Mouse (Mus musculus) liver, embryonic 11.5 days (tissue): ENCODE measurements at regions not wholly inside any gene's neighbourhood (a gene's known extent, or its start where the extent isn't known, plus 50 kb on each side); places are given as distances from the start of the nearest gene placed in this dataset.

ENCODE experiments used
- ATAC-seq: fragments of 200-750 bp; cut with Nextera tagmentation; replicated peaks from 2 replicates; pipeline ENCODE4 v1.8.0; 2017; ENCODE audit warnings: moderate number of reproducible peaks, mild to moderate bottlenecking, moderate TSS enrichment, moderate library complexity; ENCODE audit not compliant: low FRiP score
- DNase-seq: peaks from one replicate; pipeline ENCODE4 v3.0.0-alpha.2; 2017; ENCODE audit warnings: low spot score
- H3K27ac ChIP-seq: fragments of 300-500 bp; sonication (generic); 2 replicates; pipeline ENCODE4 v1.5.1; 2014; ENCODE audit warnings: mild to moderate bottlenecking, low read depth, low read length, control low read depth
- H3K27me3 ChIP-seq: fragments of 300-500 bp; sonication (generic); replicated peaks from 2 replicates; pipeline ENCODE4 v1.6.1; 2014; ENCODE audit warnings: low read length, mixed read lengths; ENCODE audit not compliant: control insufficient read depth, insufficient read depth
- H3K36me3 ChIP-seq: fragments of 300-500 bp; sonication (generic); 2 replicates; pipeline ENCODE4 v1.6.1; 2014; ENCODE audit warnings: mild to moderate bottlenecking, low read length, moderate library complexity, mixed read lengths; ENCODE audit not compliant: control insufficient read depth, insufficient read depth
- H3K4me1 ChIP-seq: fragments of 300-500 bp; sonication (generic); replicated peaks from 2 replicates; pipeline ENCODE4 v1.6.1; 2014; ENCODE audit warnings: low read length, mixed read lengths; ENCODE audit not compliant: control insufficient read depth, insufficient read depth
- H3K4me2 ChIP-seq: fragments of 300-500 bp; sonication (generic); 2 replicates; pipeline ENCODE4 v1.6.1; 2014; ENCODE audit warnings: mild to moderate bottlenecking, control low read depth, moderate library complexity
- H3K4me3 ChIP-seq: fragments of 300-500 bp; sonication (generic); 2 replicates; pipeline ENCODE4 v1.5.1; 2014; ENCODE audit warnings: low read depth, low read length, control low read depth
- H3K9ac ChIP-seq: fragments of 300-500 bp; sonication (generic); 2 replicates; pipeline ENCODE4 v1.6.1; 2014; ENCODE audit warnings: low read depth, low read length, control low read depth
- H3K9me3 ChIP-seq: fragments of 300-500 bp; sonication (generic); 2 replicates; pipeline ENCODE4 v1.6.1; 2016; ENCODE audit warnings: low read length, inconsistent platforms, mixed read lengths; ENCODE audit not compliant: control insufficient read depth
- WGBS: fragments of 180-500 bp; shearing (Covaris S2); extraction: QIAGEN DNeasy Blood & Tissue Kit; methylation state at CpG from one replicate; pipeline ENCODE4 v1.1.7; 2014; 5-methylcytosine and 5-hydroxymethylcytosine counted together

- H3K9me3 ChIP-seq: no peaks in the 10 kb centered on the region
- no peak for DNase-seq
- no peak overlapping the region for H3K4me2 ChIP-seq
- no peak for ATAC-seq
- H3K36me3 ChIP-seq: no peaks in the 10 kb centered on the region
- H3K9ac ChIP-seq: no peak overlapping the region
- no peak overlapping the region for H3K4me3 ChIP-seq
- H3K27ac ChIP-seq: no peak overlapping the region
- H3K4me1 ChIP-seq: peaks cover 15% of the 10 kb centered on the region
- 63% methylated on average over 3 of the region's 3 CpGs for WGBS
- no peaks in the 10 kb centered on the region for H3K27me3 ChIP-seq
These were observed 65.6 kb upstream of the Hdhd5 start for GRCm38 (mm10) chr6:120596717-120597116.

- no peaks in the 10 kb centered on the region for H3K36me3 ChIP-seq
- WGBS: 84% methylated on average over 8 of the region's 8 CpGs
- no peak overlapping the region for H3K4me3 ChIP-seq
- no peaks in the 10 kb centered on the region for H3K9me3 ChIP-seq
- H3K4me2 ChIP-seq: no peak overlapping the region
- DNase-seq: no peak
- H3K27me3 ChIP-seq: no peaks in the 10 kb centered on the region
- no peak overlapping the region for H3K27ac ChIP-seq
- no peak for ATAC-seq
- peaks cover 13% of the 10 kb centered on the region for H3K4me1 ChIP-seq
- no peak overlapping the region for H3K9ac ChIP-seq
These were observed 63.3 kb upstream of the Hdhd5 start for GRCm38 (mm10) chr6:120594463-120594862.

- no peak for ATAC-seq
- Histone ChIP-seq H3K9ac (no peak overlapping the region; the same call in 1 of the 2 replicates), H3K27me3 (no peaks in the 10 kb centered on the region), H3K27ac (no peak overlapping the region), H3K9me3 (no peaks in the 10 kb centered on the region), H3K4me1 (peaks cover 23% of the 10 kb centered on the region), H3K36me3 (no peaks in the 10 kb centered on the region), H3K4me2 (peak overlapping the region; percentile 43), H3K4me3 (no peak overlapping the region)
- DNase-seq: no peak
- WGBS: 49% methylated on average over 7 of the region's 7 CpGs
These were observed 61.6 kb upstream of the Hdhd5 start for GRCm38 (mm10) chr6:120592705-120593104.

GRCm38 (mm10) chr6:120592031-120592681 lies 61.0 kb upstream of the Hdhd5 start:
- Histone ChIP-seq H3K9ac (peak overlapping the region; percentile 28), H3K4me2 (peak overlapping the region; percentile 43), H3K27me3 (no peaks in the 10 kb centered on the region), H3K4me1 (peaks cover 23% of the 10 kb centered on the region), H3K4me3 (no peak overlapping the region), H3K36me3 (no peaks in the 10 kb centered on the region), H3K9me3 (no peaks in the 10 kb centered on the region), H3K27ac (peak overlapping the region; percentile 63)
- 0 out of 2 replicates have a peak, but pooled peaks have one; percentile 26 for ATAC-seq
- DNase-seq: peak; percentile 46
- WGBS: 15% methylated on average over 17 of the region's 17 CpGs

GRCm38 (mm10) chr6:120590191-120590590 lies 59.1 kb upstream of the Hdhd5 start:
- WGBS: 78% methylated on average over 2 of the region's 2 CpGs
- no peak for DNase-seq
- H3K27ac ChIP-seq: no peak overlapping the region
- no peak for ATAC-seq
- H3K9me3 ChIP-seq: no peaks in the 10 kb centered on the region
- no peaks in the 10 kb centered on the region for H3K27me3 ChIP-seq
- no peak overlapping the region for H3K4me2 ChIP-seq
- no peak overlapping the region for H3K9ac ChIP-seq
- no peaks in the 10 kb centered on the region for H3K36me3 ChIP-seq
- H3K4me1 ChIP-seq: peaks cover 25% of the 10 kb centered on the region
- no peak overlapping the region for H3K4me3 ChIP-seq

GRCm38 (mm10) chr6:120588701-120589659 lies 57.9 kb upstream of the Hdhd5 start:
- Histone ChIP-seq H3K9me3 (no peaks in the 10 kb centered on the region), H3K27me3 (no peaks in the 10 kb centered on the region), H3K4me1 (peaks cover 25% of the 10 kb centered on the region), H3K4me2 (0 out of 2 replicates have a peak overlapping the region, but pooled peaks have one; percentile 0), H3K27ac (0 out of 2 replicates have a peak overlapping the region, but pooled peaks have one; percentile 5), H3K4me3 (no peak overlapping the region), H3K36me3 (no peaks in the 10 kb centered on the region), H3K9ac (no peak overlapping the region)
- WGBS: 75% methylated on average over 11 of the region's 11 CpGs
- peak; percentile 67 for ATAC-seq
- no peak for DNase-seq

- ATAC-seq: no peak
- 59% methylated on average over 2 of the region's 2 CpGs for WGBS
- Histone ChIP-seq H3K4me1 (peaks cover 15% of the 10 kb centered on the region), H3K36me3 (no peaks in the 10 kb centered on the region), H3K27me3 (no peaks in the 10 kb centered on the region), H3K9me3 (no peaks in the 10 kb centered on the region), H3K9ac (no peak overlapping the region), H3K27ac (no peak overlapping the region), H3K4me2 (no peak overlapping the region), H3K4me3 (no peak overlapping the region)
- DNase-seq: no peak
These were observed 54.8 kb upstream of the Hdhd5 start for GRCm38 (mm10) chr6:120585941-120586280.

- Histone ChIP-seq H3K36me3 (no peaks in the 10 kb centered on the region), H3K27ac (no peak overlapping the region), H3K27me3 (no peaks in the 10 kb centered on the region), H3K9me3 (no peaks in the 10 kb centered on the region), H3K4me3 (no peak overlapping the region), H3K9ac (no peak overlapping the region), H3K4me2 (no peak overlapping the region), H3K4me1 (peaks cover 19% of the 10 kb centered on the region)
- ATAC-seq: no peak
- DNase-seq: no peak
- WGBS: 72% methylated on average over 9 of the region's 9 CpGs
These were observed 54.2 kb upstream of the Hdhd5 start for GRCm38 (mm10) chr6:120585118-120585940.
